Mouse (Mus musculus) lung, postnatal 0 days (tissue): Measurements from ENCODE around the gene Focad. TPM values are rescaled to one million over a fixed set of nuclear protein-coding genes. Genes with fewer than 3 reads are reported as not detected.
A peak's percentile ranks its signal among the peaks of the same experiment; 100 is the strongest.

Source experiments
- ATAC-seq: fragments of 200-750 bp; cut with Nextera tagmentation; 2 replicates; pipeline ENCODE4 v1.8.0; 2017; ENCODE audit warnings: moderate library complexity
- DNase-seq: peaks from one replicate; pipeline ENCODE4 v3.0.0-alpha.2; 2016; ENCODE audit warnings: low spot score
- H3K27ac ChIP-seq: fragments of 300-500 bp; sonication (generic); 2 replicates; pipeline ENCODE4 v1.5.1; 2014; ENCODE audit warnings: antibody characterized with exemption, mild to moderate bottlenecking, low read length, mixed read lengths
- H3K27me3 ChIP-seq: fragments of 300-500 bp; sonication (generic); replicated peaks from 2 replicates; pipeline ENCODE4 v1.6.1; 2014; ENCODE audit warnings: low read length, mixed read lengths; ENCODE audit not compliant: insufficient read depth
- H3K36me3 ChIP-seq: fragments of 300-500 bp; sonication (generic); 2 replicates; pipeline ENCODE4 v1.6.1; 2014; ENCODE audit warnings: low read length, mixed read lengths; ENCODE audit not compliant: insufficient read depth
- H3K4me1 ChIP-seq: fragments of 300-500 bp; sonication (generic); 2 replicates; pipeline ENCODE4 v1.6.1; 2014; ENCODE audit warnings: antibody characterized with exemption, low read depth, low read length, mixed read lengths; ENCODE audit not compliant: insufficient read depth
- H3K4me2 ChIP-seq: fragments of 300-500 bp; sonication (generic); replicated peaks from 2 replicates; pipeline ENCODE4 v1.6.1; 2014; ENCODE audit warnings: low read depth, mild to moderate bottlenecking, low read length, moderate library complexity, mixed read lengths
- H3K4me3 ChIP-seq: fragments of 300-500 bp; sonication (generic); 2 replicates; pipeline ENCODE4 v1.5.1; 2014; ENCODE audit warnings: low read depth, low read length
- H3K9ac ChIP-seq: fragments of 300-500 bp; sonication (generic); replicated peaks from 2 replicates; pipeline ENCODE4 v1.6.1; 2014; ENCODE audit warnings: low read depth, mild to moderate bottlenecking
- H3K9me3 ChIP-seq: fragments of 300-500 bp; sonication (generic); 2 replicates; pipeline ENCODE4 v1.6.1; 2016; ENCODE audit warnings: low read length, mixed read lengths
- CTCF ChIP-seq: IDR thresholded peaks from 2 replicates; pipeline ENCODE4 v1.5.1; 2016; ENCODE audit warnings: antibody characterized with exemption, mild to moderate bottlenecking
- EP300 ChIP-seq: IDR thresholded peaks from 2 replicates; pipeline ENCODE4 v1.6.1; 2016; ENCODE audit warnings: antibody characterized with exemption, mild to moderate bottlenecking, control low read depth
- WGBS: fragments of 180-500 bp; shearing (Covaris S2); extraction: QIAGEN DNeasy Blood & Tissue Kit; methylation state at CpG from one replicate; pipeline ENCODE4 v1.1.7; 2014; 5-methylcytosine and 5-hydroxymethylcytosine counted together
- microRNA counts: library from miRNA; unstranded; fragments of <30 nt; microRNA quantifications from one replicate; lab custom pipeline; 2015
- microRNA-seq: library from miRNA; unstranded; fragments of <30 nt; microRNA quantifications from one replicate; pipeline ENCODE4, GENCODE M21; 2016
- polyA plus RNA-seq: library from polyadenylated mRNA; unstranded; fragments of >200 nt; fragmentation: Nextera tagmentation; extraction: Ambion mirVana; gene quantifications from 2 replicates; pipeline ENCODE4 v1.2.1, GENCODE M21; 2015

Focad gene
- polyA plus RNA-seq, 1 experiment from 2014 or later = 6.3 TPM

DNA sequence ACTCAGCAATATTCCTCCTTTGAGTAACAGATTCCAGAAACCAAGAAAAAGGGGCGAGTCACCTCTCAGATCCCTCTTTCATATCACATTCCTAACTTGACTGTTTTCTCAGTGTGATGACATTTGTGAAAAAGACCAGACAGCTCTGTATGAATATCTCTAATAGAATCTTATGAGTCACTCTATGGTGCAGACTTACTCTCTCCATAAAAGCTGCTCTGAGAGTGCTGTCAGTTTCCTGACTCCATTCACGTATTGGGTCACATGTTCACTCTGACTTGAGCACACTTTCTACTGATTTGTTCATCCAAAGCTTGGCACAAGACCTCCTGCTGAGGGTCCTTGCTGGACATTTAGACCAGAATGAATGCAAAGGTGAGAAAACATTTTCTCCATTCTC is 354.5 kb downstream of the Focad start:
- no peaks in the 10 kb centered on the region for H3K27me3 ChIP-seq
- no peaks in the 10 kb centered on the region for H3K4me1 ChIP-seq
- H3K27ac ChIP-seq = no peak overlapping the region
- no peak overlapping the region for H3K4me3 ChIP-seq
- no peak for TF ChIP-seq EP300
- no peak for TF ChIP-seq CTCF
- no peak for ATAC-seq
- H3K9ac ChIP-seq = no peak overlapping the region
- WGBS = 67% methylated on average over 2 of the region's 2 CpGs
- no peaks in the 10 kb centered on the region for H3K36me3 ChIP-seq
- H3K9me3 ChIP-seq = no peaks in the 10 kb centered on the region
- DNase-seq = no peak
- H3K4me2 ChIP-seq = no peak overlapping the region

DNA sequence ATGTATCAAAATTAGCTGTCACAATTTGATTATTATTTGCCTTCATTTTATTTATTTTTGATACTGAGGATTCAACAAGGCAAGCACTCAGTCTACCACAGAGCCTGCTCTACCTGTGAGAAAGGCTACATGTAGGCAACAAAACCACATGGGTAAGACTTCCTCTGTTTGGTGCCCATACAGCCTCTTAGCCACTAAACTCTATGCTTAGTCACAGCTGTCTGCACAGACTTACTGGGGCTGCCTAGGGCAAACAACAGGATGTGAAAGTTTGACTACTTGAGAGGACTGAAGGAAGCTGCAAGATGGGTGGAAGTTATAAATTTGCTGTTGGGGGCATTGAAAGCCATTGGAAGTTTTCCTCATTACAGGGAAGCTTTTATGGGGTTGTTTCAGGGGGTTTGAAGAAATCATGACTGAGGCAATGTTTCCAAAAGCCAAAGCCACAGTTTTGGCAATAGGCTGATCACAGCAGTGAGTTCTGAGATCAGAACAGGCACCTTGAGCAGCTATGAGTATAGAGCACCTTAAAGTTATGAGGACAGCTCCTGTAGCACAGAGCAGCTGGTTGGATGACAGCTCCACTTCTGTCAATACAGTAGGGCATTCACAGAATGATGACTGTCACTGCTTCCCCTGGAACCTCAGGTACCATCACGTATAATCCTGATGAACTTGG is 355.8 kb downstream of the Focad start:
- no peak overlapping the region for H3K4me3 ChIP-seq
- WGBS = 86% methylated on average over 1 of the region's 1 CpGs
- DNase-seq (no peak), ATAC-seq (no peak)
- H3K9ac ChIP-seq = no peak overlapping the region
- H3K36me3 ChIP-seq = no peaks in the 10 kb centered on the region
- H3K27me3 ChIP-seq = no peaks in the 10 kb centered on the region
- H3K27ac ChIP-seq = no peak overlapping the region
- no peak for TF ChIP-seq EP300
- no peak for TF ChIP-seq CTCF
- H3K4me1 ChIP-seq = no peaks in the 10 kb centered on the region
- H3K4me2 ChIP-seq = no peak overlapping the region
- no peaks in the 10 kb centered on the region for H3K9me3 ChIP-seq

DNA sequence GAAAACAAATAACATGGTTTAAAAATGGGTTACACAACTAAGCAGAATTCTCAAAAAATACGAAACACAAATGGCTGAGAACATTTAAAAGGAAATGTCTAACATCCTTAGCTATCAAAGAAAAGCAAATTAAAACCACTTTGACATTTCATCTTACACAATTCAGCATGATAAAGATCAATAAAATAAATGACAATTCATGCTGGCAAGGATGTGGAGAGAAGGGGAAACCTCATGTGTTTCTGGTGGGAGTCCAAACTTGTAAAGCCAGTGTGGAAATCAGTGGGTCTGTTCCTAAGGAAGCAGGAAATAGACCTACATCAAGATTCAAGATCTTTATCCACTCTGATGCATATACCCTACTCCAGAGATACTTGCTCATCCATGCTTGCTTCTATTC is 363.7 kb downstream of the Focad start:
- Histone ChIP-seq H3K4me1 (no peaks in the 10 kb centered on the region), H3K4me3 (no peak overlapping the region), H3K27me3 (no peaks in the 10 kb centered on the region), H3K9me3 (no peaks in the 10 kb centered on the region), H3K27ac (no peak overlapping the region), H3K9ac (no peak overlapping the region), H3K4me2 (no peak overlapping the region), H3K36me3 (no peaks in the 10 kb centered on the region)
- no peak for TF ChIP-seq EP300
- TF ChIP-seq CTCF = no peak
- 76% methylated on average over 1 of the region's 1 CpGs for WGBS
- no peak for DNase-seq
- ATAC-seq = no peak

DNA sequence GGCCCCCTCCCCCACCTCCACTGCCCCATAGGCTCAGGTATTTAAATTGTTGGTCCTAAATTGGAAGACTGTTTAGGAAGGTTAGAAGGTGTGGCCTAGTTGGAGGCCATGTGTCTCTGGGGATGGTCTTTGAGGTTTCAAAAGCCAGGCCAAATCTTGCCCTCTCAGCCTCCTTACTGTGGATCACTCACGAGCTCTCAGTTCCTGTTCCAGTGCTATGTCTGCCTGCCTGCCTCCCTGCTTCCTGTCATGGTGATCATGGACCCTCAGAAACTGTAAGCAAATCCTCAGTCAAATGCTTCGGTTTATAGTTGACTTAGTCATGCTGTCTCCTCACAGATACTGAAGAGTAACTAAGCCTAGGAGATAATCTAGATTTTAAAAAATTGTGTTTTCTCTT is 364.2 kb downstream of the Focad start:
- H3K9ac ChIP-seq = no peak overlapping the region
- 70% methylated on average over 2 of the region's 2 CpGs for WGBS

More for the DNA sequence above, 364.2 kb downstream of the Focad start:
- no peak for TF ChIP-seq CTCF
- Histone ChIP-seq H3K4me3 (no peak overlapping the region), H3K27ac (no peak overlapping the region), H3K4me2 (no peak overlapping the region), H3K27me3 (no peaks in the 10 kb centered on the region), H3K36me3 (no peaks in the 10 kb centered on the region), H3K9me3 (no peaks in the 10 kb centered on the region), H3K4me1 (no peaks in the 10 kb centered on the region)
- DNase-seq (no peak), ATAC-seq (no peak)

MicroRNA genes within 50 kb of the gene (microRNA counts, 519-probe panel; counts per million panel counts)
- not detected for microRNA mmu-miR-491 (lab: Ali Mortazavi, UCI)

Small RNA genes within 50 kb of the gene (microRNA-seq; reads per million reads assigned to microRNA genes)
- 2.7 reads per million, percentile 5 among the genes with 10 or more reads in this experiment for gene Mir491

Other genes starting within 250 kb of the Focad start
- 32.7 and 37.0 TPM in 2 replicates for gene Mllt3, start 61.3 kb upstream of the Focad start, polyA plus RNA-seq